Mouse (Mus musculus): Measurements from ENCODE around the gene Prkcb. TPM values are rescaled to one million over a fixed set of nuclear protein-coding genes. Genes with fewer than 3 reads are reported as not detected.
A peak's percentile ranks its signal among the peaks of the same experiment; 100 is the strongest.

Prkcb gene
- polyA plus RNA-seq, 1 experiment from 2014 or later: 148 TPM

- Histone ChIP-seq H3K9me3 (replicated peaks; ENCODE audit: control insufficient read depth, low read length, poor library complexity, severe bottlenecking) (no peaks in the 10 kb centered on the region), H3K27ac (ENCODE audit: low read length) (peak overlapping the region; percentile 38; the same call in 1 of the 2 replicates), H3K4me2 (ENCODE audit: low read length) (no peak overlapping the region), H3K9ac (ENCODE audit: low read depth, low read length) (no peak overlapping the region), H3K4me1 (ENCODE audit: control insufficient read depth, insufficient read depth, low read length) (peaks cover 8% of the 10 kb centered on the region), H3K27me3 (ENCODE audit: control insufficient read depth, insufficient read depth, low read depth, low read length) (no peaks in the 10 kb centered on the region), H3K4me3 (ENCODE audit: low read depth, low read length) (no peak overlapping the region), H3K36me3 (ENCODE audit: control insufficient read depth, insufficient read depth, low read length) (no peaks in the 10 kb centered on the region)
- 7% methylated on average over 9 of the region's 9 CpGs for WGBS
- ATAC-seq: peak; percentile 80
Measured at GRCm38 (mm10) chr7:122622125-122622774, 333.7 kb downstream of the Prkcb start.

DNA sequence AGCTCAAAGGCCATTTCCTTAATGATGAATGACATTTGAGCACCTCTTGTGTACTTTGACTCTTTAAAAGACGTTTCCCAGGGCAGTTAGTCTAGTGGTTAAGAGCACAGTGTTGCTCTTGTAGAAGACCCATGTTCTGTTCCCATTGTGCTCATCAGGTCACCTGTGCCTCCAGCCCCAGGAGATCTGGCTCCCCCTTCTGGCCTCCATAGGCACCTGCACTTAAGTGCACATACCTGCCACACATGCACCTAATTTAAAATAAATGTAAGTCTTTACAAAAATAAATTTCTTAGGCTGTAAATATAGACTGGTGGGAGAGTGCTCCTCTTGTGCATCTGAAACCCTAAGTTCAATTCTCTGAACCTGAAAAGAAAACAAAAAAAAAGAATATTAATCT is 335.2 kb downstream of the Prkcb start:
- ATAC-seq: no peak
- no peak overlapping the region for H3K27ac ChIP-seq (ENCODE audit: low read length)
- WGBS: 73% methylated on average over 1 of the region's 1 CpGs

DNA sequence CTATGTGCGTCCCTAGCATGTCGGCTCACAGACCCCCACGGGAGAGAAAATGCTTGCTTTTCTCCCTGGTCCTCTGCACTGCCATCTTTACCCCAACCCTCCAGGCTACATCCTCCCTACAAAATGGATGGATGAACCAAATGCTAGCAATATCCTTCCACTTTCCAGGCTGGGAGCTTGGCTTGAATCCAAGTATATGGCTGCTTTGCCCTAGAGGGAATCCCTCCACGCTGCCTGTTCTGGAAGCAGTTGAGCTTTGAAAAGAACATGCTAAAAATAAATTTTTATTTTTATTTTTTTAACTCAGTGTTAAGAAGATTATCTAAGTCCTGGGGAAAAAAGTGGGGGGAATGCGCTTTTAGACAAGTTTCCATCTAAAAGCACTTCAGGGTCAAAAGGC is 339.5 kb downstream of the Prkcb start:
- Histone ChIP-seq H3K27me3 (ENCODE audit: control insufficient read depth, insufficient read depth, low read depth, low read length) (no peaks in the 10 kb centered on the region), H3K36me3 (ENCODE audit: control insufficient read depth, insufficient read depth, low read length) (no peaks in the 10 kb centered on the region), H3K9me3 (replicated peaks; ENCODE audit: control insufficient read depth, low read length, poor library complexity, severe bottlenecking) (no peaks in the 10 kb centered on the region), H3K27ac (ENCODE audit: low read length) (no peak overlapping the region), H3K4me1 (ENCODE audit: control insufficient read depth, insufficient read depth, low read length) (no peaks in the 10 kb centered on the region), H3K9ac (ENCODE audit: low read depth, low read length) (no peak overlapping the region), H3K4me2 (ENCODE audit: low read length) (no peak overlapping the region), H3K4me3 (ENCODE audit: low read depth, low read length) (no peak overlapping the region)
- WGBS: 86% methylated on average over 5 of the region's 5 CpGs
- no peak for ATAC-seq

More for the DNA sequence above, 335.2 kb downstream of the Prkcb start:
- H3K9ac ChIP-seq (ENCODE audit: low read depth, low read length): no peak overlapping the region
- H3K9me3 ChIP-seq (replicated peaks; ENCODE audit: control insufficient read depth, low read length, poor library complexity, severe bottlenecking): no peaks in the 10 kb centered on the region
- H3K27me3 ChIP-seq (ENCODE audit: control insufficient read depth, insufficient read depth, low read depth, low read length): no peaks in the 10 kb centered on the region
- H3K4me3 ChIP-seq (ENCODE audit: low read depth, low read length): no peak overlapping the region
- H3K4me2 ChIP-seq (ENCODE audit: low read length): no peak overlapping the region
- peaks cover 8% of the 10 kb centered on the region for H3K4me1 ChIP-seq (ENCODE audit: control insufficient read depth, insufficient read depth, low read length)
- no peaks in the 10 kb centered on the region for H3K36me3 ChIP-seq (ENCODE audit: control insufficient read depth, insufficient read depth, low read length)

DNA sequence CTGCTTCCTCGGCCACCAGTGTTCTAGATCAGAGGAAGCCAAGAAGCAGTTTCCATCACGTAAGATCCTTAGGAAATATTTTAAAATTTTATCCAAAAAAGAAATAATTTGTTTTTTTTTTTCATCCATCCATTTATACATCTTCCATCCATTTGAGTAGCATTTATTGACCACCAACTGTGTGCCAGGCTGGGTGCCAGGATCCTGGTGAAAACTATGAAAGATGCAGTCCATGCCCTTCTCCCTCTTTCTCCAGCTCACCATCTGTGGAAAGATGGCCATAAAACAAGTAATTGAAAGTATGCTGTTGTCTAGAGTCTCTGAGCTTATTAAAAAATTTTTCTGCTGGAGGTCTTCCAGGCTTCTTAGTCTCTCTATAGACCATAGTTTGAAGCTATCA is 341.8 kb downstream of the Prkcb start:
- H3K4me2 ChIP-seq (ENCODE audit: low read length): no peak overlapping the region
- H3K9me3 ChIP-seq (replicated peaks; ENCODE audit: control insufficient read depth, low read length, poor library complexity, severe bottlenecking): no peaks in the 10 kb centered on the region
- no peak for ATAC-seq
- no peak overlapping the region for H3K27ac ChIP-seq (ENCODE audit: low read length)
- H3K4me3 ChIP-seq (ENCODE audit: low read depth, low read length): no peak overlapping the region
- H3K9ac ChIP-seq (ENCODE audit: low read depth, low read length): no peak overlapping the region
- H3K27me3 ChIP-seq (ENCODE audit: control insufficient read depth, insufficient read depth, low read depth, low read length): no peaks in the 10 kb centered on the region
- WGBS: 95% methylated on average over 2 of the region's 2 CpGs
- H3K4me1 ChIP-seq (ENCODE audit: control insufficient read depth, insufficient read depth, low read length): no peaks in the 10 kb centered on the region
- no peaks in the 10 kb centered on the region for H3K36me3 ChIP-seq (ENCODE audit: control insufficient read depth, insufficient read depth, low read length)

DNA sequence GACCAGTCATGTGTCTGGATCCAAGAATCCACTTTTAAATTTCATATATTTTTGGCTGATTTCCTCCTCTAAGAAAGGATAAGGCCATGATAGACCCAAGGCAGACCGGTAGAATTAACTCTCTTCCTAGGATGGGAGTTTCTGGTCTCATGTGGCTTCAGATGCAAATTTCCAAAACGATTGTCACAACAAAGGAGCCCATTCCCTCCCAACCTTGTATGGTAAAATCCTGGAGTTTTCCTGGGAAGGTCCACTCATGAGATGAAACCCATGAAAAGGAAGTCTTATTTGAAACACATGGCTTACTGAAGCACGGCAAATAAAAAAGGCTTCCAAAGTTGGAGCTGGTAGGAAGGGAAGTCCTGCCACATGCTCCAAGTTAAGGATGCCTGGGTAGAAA is 342.6 kb downstream of the Prkcb start:
- 76% methylated on average over 3 of the region's 3 CpGs for WGBS
- no peaks in the 10 kb centered on the region for H3K4me1 ChIP-seq (ENCODE audit: control insufficient read depth, insufficient read depth, low read length)
- H3K9ac ChIP-seq (ENCODE audit: low read depth, low read length): no peak overlapping the region
- H3K27me3 ChIP-seq (ENCODE audit: control insufficient read depth, insufficient read depth, low read depth, low read length): no peaks in the 10 kb centered on the region
- H3K4me2 ChIP-seq (ENCODE audit: low read length): no peak overlapping the region
- no peak for ATAC-seq
- H3K27ac ChIP-seq (ENCODE audit: low read length): no peak overlapping the region
- H3K4me3 ChIP-seq (ENCODE audit: low read depth, low read length): no peak overlapping the region
- no peaks in the 10 kb centered on the region for H3K36me3 ChIP-seq (ENCODE audit: control insufficient read depth, insufficient read depth, low read length)
- no peaks in the 10 kb centered on the region for H3K9me3 ChIP-seq (replicated peaks; ENCODE audit: control insufficient read depth, low read length, poor library complexity, severe bottlenecking)

- no peak overlapping the region for H3K27ac ChIP-seq (ENCODE audit: low read length)
- 77% methylated on average over 5 of the region's 5 CpGs for WGBS
- H3K9ac ChIP-seq (ENCODE audit: low read depth, low read length): no peak overlapping the region
- H3K36me3 ChIP-seq (ENCODE audit: control insufficient read depth, insufficient read depth, low read length): no peaks in the 10 kb centered on the region
- no peaks in the 10 kb centered on the region for H3K4me1 ChIP-seq (ENCODE audit: control insufficient read depth, insufficient read depth, low read length)
- no peak for ATAC-seq
- H3K9me3 ChIP-seq (replicated peaks; ENCODE audit: control insufficient read depth, low read length, poor library complexity, severe bottlenecking): no peaks in the 10 kb centered on the region
- no peak overlapping the region for H3K4me2 ChIP-seq (ENCODE audit: low read length)
- H3K27me3 ChIP-seq (ENCODE audit: control insufficient read depth, insufficient read depth, low read depth, low read length): no peaks in the 10 kb centered on the region
- H3K4me3 ChIP-seq (ENCODE audit: low read depth, low read length): no peak overlapping the region
Measured at GRCm38 (mm10) chr7:122632946-122633345, 344.4 kb downstream of the Prkcb start.

GRCm38 (mm10) chr7:122633463-122633862 is 344.9 kb downstream of the Prkcb start:
- no peak overlapping the region for H3K4me3 ChIP-seq (ENCODE audit: low read depth, low read length)
- no peak overlapping the region for H3K4me2 ChIP-seq (ENCODE audit: low read length)
- no peak for ATAC-seq
- WGBS: 93% methylated on average over 5 of the region's 5 CpGs
- no peaks in the 10 kb centered on the region for H3K36me3 ChIP-seq (ENCODE audit: control insufficient read depth, insufficient read depth, low read length)
- no peaks in the 10 kb centered on the region for H3K9me3 ChIP-seq (replicated peaks; ENCODE audit: control insufficient read depth, low read length, poor library complexity, severe bottlenecking)
- no peaks in the 10 kb centered on the region for H3K27me3 ChIP-seq (ENCODE audit: control insufficient read depth, insufficient read depth, low read depth, low read length)
- H3K9ac ChIP-seq (ENCODE audit: low read depth, low read length): no peak overlapping the region
- no peaks in the 10 kb centered on the region for H3K4me1 ChIP-seq (ENCODE audit: control insufficient read depth, insufficient read depth, low read length)
- H3K27ac ChIP-seq (ENCODE audit: low read length): no peak overlapping the region

- Histone ChIP-seq H3K27ac (ENCODE audit: low read length) (no peak overlapping the region), H3K9me3 (replicated peaks; ENCODE audit: control insufficient read depth, low read length, poor library complexity, severe bottlenecking) (no peaks in the 10 kb centered on the region), H3K4me2 (ENCODE audit: low read length) (no peak overlapping the region), H3K27me3 (ENCODE audit: control insufficient read depth, insufficient read depth, low read depth, low read length) (no peaks in the 10 kb centered on the region), H3K36me3 (ENCODE audit: control insufficient read depth, insufficient read depth, low read length) (no peaks in the 10 kb centered on the region), H3K4me3 (ENCODE audit: low read depth, low read length) (no peak overlapping the region), H3K9ac (ENCODE audit: low read depth, low read length) (no peak overlapping the region), H3K4me1 (ENCODE audit: control insufficient read depth, insufficient read depth, low read length) (no peaks in the 10 kb centered on the region)
- no peak for ATAC-seq
- WGBS: 86% methylated on average over 8 of the region's 8 CpGs
Measured at GRCm38 (mm10) chr7:122643676-122644075, 355.1 kb downstream of the Prkcb start.

GRCm38 (mm10) chr7:122649306-122649705 is 360.8 kb downstream of the Prkcb start:
- Histone ChIP-seq H3K9me3 (replicated peaks; ENCODE audit: control insufficient read depth, low read length, poor library complexity, severe bottlenecking) (no peaks in the 10 kb centered on the region), H3K4me2 (ENCODE audit: low read length) (no peak overlapping the region), H3K9ac (ENCODE audit: low read depth, low read length) (no peak overlapping the region), H3K4me3 (ENCODE audit: low read depth, low read length) (no peak overlapping the region), H3K27me3 (ENCODE audit: control insufficient read depth, insufficient read depth, low read depth, low read length) (no peaks in the 10 kb centered on the region), H3K27ac (ENCODE audit: low read length) (no peak overlapping the region), H3K4me1 (ENCODE audit: control insufficient read depth, insufficient read depth, low read length) (no peaks in the 10 kb centered on the region), H3K36me3 (ENCODE audit: control insufficient read depth, insufficient read depth, low read length) (no peaks in the 10 kb centered on the region)
- no peak for ATAC-seq
- WGBS: 73% methylated on average over 10 of the region's 10 CpGs

Measured in midbrain, embryonic 16.5 days (tissue).